Mouse (Mus musculus) cerebellum, adult 11-12 months (tissue): ENCODE results near the gene Gstt3.
A peak's percentile ranks its signal among the peaks of the same experiment; 100 is the strongest.
"Not testable (repeated sequence)": the region's sequence is repeated elsewhere in the genome, so short reads cannot be mapped to it uniquely, and the experiment has no call there.

ENCODE experiments used
- DNase-seq: peaks from one replicate; pipeline ENCODE4 v3.0.0; 2022

The Gstt3 gene

DNA sequence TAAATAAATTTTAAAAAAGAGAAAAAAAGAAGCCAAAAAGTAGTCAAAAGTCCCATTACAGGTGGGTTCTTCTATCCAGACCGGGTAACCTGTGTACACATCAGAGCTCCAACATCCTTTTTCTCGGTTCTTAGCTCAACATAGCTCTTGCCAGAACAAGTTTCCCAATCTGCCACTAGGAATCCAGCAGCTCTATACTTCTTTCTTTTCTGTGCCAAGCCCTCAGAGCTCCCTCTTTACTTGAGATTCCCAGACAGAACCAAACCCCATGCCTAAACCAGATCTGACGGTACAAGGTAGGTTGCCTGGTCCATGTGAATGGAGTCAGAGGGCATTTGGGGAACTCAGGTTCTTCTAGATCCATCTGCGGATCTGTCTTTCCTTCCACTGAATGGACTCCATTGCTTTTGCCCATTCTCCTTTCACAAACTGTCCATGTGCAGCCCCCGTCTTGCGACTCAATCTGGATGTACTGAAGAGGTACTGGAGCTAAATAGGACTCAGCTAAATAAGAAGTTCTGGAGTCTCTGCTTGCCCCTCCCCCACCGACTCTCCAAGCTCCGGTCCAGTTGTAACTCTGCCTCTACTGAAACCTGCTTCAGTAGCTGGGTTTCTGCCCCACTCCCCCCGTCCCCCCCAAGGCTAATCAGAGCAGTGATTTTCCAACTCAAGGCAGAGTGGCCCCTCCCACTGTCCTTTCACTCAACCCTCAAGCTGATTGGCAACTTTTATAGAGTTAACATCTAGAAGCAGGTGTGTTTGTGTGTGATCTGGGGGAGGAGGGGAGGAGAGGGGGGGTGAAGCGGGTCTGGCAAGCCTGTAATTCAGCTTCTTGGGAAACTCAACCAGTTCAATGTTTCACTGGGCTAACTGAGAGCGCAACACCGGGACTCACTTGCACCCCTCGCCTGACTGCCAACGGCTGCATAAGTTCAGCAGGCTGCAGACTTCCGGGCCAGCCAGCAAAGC lies 1.7 kb downstream of the Gstt3 start:
- no peak for DNase-seq

DNA sequence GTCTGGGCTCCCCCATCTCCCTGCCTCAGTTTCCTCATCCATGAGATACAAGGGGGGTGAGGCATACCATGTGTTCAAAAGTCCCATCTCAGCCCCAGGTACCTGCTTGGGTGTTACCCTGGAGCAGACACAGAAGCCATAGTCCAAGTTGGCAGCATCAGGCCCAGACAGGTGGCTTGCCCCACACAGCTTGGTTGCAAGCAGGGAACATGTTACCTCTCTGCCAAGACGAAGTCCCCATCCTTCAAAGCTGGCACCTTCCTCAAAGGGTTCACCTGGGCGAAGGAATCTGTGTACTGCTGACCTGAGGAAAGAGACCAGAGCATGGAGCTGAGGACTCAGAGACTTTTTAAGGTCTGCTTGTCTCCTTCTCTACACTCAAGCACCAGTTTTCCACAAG lies 3.3 kb downstream of the Gstt3 start:
- peak; percentile 48 for DNase-seq

DNA sequence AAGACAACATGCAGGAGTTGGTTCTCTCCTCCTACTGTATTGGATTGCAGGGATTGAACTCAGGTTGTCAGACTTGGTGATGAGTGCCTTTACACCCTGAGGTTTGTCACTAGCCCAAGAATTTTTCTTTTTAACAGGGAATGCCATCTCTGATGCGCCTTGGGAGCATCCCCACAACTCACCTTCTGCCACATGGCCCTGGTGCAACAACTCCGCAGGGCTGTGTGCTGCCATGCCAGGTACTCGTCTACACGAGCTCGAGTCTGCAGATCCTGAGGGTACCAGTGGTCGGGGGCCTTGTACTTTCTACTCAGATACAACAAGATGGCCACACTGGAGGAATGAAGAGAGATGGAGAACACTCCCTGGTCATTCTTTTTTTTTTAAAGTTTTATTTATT lies 4.7 kb downstream of the Gstt3 start:
- DNase-seq: no peak

DNA sequence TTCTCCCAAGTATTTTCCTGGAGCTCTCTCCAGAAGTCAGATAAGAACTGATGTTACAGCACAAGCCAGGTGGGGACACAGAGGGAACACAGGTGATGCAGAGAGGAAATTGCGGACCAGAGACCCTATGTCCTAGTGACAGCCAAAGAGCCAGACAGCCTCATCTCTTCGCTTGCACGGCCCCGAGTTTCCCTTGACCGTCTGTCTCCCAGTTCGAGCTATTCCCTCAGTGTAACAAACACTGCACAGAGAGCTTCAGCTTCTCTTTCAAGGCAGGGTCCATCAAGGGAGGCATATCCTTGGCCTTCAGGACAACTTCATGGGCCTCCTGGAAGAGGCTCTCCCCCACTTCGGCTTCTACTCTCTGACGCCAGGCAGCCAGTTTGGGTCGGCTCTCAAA lies 6.6 kb downstream of the Gstt3 start:
- no peak for DNase-seq

DNA sequence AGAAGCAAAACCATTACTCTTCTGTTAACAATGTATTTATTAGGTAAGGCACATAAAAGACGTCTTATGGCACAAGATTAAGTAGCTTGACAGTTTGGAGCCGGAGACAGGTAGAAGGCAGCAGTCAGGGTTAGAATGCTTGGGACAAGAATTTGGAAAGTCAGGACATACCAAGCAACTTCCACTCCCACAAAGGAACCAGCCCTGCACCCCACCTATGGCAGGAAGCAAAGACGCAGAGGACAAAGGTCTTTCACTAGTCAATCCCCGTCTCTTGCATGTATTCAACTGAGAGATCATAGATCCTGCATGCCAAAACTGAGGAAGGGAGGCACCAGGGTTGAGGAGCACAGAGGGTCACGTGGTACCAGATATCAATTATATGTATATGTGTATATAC lies 7.1 kb downstream of the Gstt3 start:
- no peak for DNase-seq

DNA sequence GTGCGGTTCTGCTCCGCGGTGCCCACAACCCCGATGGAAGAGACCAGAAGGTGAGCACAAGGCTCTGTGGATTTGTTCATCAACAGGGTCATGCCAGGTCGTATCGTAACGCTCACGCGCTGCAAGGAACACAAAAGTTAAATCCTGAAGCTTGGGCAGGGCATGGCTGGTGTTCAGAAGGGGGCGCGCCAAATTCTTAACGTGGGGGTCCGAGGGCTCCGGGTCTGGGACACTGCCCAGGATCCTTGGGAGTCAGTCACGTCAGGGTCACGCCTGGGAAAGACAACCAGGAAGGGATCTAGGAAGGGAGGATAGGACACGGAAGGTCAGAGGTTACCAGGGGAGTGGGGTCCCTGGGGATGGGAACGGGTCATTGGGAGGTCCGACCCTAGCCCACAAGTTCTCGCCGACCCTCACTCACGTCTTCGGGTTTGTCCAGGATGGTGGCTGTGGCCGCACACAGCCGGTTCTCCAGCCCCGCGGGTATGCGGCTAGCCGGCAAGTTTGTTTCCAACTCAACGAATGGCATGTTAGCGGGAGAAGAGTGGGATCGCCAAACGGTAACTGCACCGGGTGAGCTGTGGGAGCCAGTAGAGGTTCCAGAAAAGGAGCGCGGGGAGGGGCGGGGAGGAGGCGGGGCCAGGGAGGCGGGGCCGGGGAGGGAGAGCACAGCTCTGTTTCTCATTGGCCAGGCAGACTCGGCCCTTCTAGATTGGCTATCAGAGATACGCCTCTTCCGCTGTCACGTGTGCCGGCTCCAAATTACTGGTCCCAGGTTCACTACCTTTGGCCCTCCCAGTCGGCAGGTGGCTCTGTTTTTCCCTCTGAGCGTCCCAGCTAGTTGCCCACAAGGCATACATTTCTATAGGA lies 8.2 kb downstream of the Gstt3 start, which contains the start of gene Ddt:
Ddt (minus strand) TSS at position 620 of the 870 bp plus-strand sequence.
- DNase-seq: peak; percentile 93

DNA sequence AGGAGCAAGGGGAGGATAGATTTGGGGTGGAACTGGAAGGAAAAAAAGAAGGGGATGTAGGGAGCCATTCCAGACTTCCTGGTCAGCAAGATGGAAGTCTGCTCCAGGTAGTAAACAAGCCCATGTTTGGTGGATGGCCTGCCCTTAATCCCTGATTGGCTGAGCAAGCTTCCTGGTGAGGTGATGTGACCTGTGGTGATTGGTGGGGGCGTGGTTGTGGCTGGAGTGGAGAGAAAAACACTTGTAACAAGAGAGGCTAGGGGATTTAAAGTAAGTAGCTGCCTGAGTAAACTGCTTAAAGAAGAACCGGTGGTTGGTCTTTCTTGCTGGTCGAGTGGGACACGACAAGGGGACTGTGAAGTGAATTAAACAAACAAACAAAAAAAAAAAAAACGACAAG lies 13.5 kb downstream of the Gstt3 start:
- DNase-seq: not testable (repeated sequence)

DNA sequence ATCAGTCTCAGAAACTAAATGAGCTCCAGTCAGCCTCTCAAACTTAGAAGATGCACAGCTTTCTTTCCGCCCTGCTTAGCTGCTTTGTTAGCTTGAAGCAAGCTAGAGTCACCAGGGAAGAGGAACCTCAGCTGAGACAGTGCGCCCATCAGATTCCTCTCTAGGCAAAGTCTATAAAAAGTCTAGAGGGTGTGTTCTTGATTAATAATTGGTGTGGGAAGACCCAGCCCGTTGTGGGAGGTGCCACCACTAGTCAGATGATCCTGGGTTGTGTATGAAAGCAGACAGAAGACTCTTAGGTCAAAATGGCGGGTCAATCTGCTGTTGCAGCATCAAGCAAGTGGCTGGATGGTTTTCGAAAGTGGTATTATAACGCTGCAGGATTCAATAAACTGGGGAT lies 14.4 kb downstream of the Gstt3 start:
- DNase-seq: no peak

DNA sequence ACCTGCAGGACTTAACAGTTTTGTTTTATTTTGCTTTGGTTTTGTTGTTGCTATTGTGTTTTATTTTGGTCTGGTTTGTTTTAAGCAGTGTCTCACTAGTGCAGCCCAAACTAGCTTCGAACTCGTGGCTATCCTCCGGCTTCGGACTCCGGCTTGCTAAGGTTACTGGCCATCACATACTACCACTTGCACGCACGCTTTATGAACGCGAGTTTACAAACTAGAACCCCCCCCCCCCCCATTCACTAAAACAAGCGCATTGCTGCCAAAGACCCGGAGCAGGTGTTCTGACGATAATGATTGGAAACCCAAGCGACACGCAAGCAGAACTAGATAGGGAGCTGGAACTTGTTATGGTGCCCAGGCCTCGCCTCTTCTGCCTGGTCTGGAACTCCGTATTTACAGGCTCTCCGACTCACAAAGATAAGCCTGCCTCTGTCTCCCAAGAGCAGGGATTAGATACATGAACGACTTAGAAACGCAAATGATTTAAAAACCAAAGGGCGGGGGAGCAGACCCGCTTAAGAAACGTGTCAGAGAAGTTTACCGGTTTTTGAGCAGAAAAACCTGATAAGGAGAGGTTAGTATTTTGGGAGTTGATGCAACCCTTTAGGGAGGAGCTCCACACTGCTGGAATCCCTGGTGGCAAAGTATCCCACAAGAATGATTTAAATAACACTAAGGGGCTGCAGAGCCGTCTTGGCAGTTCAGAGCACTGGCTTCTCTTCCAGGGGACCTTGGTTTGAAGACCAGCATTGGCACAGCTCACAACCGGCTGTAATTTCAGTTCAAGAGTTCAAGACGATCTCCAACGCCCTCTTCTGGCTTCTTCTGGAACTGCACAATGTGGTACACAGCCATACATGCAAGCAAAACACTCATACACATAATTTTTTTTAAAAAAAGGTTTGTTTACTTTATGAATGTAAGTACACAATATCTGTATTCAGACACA lies 16.4 kb downstream of the Gstt3 start:
- peak; percentile 68 for DNase-seq

DNA sequence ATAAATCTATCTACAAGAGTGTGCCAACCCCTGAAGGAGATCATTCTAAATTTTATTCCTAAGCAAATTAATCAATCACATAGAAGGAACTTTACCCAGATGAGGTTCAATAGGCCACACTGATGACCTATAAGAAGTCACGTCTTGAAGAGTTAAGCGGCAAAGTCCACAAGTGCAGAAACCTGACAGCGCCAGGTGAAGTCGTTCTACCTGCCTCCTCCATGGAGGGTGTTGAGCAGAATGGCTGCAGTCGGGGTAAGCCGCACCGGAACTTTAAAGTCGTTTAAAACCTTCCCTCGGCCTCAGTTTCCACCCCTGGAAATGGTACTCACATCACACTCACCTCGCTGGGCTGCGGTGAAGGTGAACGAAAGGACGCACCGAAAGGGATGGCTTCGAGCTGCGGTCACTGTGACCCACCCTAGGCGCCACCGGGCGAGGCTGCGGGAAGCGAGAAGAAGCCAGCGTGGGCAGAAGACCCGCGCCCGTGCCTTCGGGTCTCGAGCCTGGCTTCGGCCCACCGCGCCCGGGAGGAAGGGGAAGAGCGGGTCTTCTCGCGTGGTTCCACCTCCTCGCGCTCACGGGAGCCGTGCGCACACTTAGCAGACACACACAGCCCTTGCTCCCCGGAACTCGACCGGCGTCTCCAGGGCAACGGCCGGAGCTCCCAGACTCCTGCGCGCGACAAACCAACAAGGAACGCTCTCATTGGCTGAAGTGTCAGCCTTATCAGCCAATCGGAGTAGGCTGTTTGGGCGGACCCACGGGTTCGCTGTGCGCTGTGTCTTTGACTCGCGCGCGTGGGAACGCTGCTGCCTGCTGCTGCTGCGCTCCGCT lies 17.3 kb downstream of the Gstt3 start, which contains the start of gene Cabin1:
Cabin1 (minus strand) TSS at position 660 of the 837 bp plus-strand sequence.
- peak; percentile 96 for DNase-seq

DNA sequence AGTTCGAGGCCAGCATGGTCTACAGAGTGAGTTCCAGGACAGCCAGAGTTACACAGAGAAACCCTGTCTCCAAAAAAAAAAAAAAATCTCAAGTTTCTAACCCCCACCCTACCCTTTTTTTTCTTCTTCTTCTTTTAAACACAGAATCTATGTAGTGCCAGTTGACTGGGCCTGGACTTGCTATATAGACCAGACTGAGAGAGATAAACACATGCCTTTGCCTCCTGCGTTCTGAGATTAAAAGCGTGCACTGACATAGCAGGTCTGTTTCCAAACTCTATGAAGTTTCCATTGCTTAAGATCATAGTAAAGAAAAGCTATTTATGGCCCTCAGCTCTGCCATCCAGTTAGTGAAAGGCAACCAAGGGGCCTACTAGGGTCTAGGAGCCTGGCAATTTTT lies 18.8 kb downstream of the Gstt3 start:
- no peak for DNase-seq

DNA sequence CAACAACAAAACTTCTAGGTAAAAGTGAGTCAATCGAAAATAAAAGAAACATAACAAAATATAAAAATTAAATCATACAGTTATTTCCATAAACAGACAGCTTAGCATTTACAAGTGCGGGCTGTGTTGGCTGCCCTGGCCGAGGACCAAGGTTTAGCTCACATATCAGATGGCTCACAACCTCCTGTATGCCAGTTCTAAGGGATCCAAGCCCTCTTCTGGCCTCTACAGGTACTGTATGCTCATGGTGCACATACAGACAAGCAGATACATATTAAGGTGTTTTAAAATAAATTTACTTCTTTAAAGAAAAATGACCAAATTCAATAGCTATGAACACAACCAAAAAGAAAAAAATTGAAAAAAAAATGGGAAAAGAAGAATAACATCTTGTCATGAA lies 20.9 kb downstream of the Gstt3 start:
- DNase-seq: no peak

DNA sequence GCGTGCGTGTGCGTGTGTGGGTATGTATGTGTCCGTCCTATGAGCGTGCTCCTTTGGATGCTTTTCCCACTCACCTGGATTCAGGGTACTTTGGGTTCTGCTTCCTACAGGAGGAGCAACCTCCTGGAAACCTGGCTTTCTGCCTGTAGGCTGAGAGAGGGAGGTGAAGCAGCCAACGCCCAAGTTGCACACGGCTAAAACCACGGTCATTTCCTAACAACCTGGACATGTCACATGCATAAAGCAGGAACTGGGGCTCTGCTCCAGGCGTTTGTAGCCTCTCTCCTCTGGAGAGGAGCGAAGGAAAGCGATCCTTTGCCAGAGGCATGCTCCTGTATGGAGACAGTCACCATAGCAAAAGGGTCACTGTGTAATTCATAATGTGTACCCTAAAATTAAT lies 24.5 kb downstream of the Gstt3 start:
- no peak for DNase-seq

DNA sequence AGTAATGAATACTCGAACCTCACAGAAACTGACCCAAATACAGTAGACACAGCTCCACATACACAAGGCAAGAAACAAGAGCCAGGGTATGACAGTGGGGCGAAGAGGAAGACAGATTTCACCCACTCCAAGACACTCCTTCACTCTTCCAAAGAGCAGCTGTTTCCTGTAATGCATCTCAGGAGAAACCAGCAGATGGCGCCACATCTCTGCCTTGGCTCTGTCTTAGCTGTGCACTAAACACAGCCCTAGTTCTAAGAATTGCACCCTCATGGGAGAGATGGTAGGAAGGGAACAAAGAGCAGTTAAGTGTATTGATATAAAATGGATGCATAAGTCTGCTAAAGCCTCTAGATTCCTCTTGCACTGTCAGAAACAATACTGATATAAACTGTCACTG lies 37.2 kb downstream of the Gstt3 start:
- peak; percentile 76 for DNase-seq

DNA sequence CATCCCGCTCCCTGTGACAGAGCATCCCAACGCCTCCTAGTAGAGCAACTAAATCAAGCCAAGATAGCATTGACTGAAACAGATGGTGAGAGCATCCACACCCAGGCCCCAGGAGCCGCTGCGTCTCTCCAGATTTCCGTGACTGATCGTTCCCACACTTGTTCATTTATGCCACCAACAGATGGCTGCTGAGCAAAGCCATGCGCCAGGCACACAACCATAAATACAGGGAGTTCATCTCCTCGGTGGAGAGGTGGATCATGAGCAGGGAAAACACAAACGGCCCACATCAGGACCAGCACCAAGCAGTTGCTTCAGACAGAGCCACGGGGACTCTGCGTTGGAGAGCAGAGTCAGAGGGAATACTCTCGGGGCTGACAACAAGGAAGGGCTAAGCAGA lies 37.8 kb downstream of the Gstt3 start:
- peak; percentile 73 for DNase-seq

DNA sequence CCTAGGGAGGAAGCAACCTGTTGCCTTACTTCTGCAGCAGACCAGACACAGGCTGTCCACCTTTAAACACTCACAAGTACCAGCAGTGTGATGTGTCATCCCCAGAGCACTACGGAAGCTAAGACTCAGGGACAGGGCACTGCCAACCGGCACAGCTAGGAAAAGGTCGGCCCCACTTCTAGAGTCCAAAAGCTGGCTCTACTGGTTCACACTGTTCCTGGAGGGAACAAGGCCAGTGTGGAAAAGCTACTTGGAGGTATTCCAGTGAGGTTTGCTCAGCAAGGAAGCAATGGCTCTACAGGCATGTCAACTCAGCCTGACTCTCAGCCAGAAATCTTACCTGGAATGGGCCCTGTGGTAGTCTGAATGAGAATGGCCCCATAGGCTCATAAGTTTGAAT lies 40.3 kb downstream of the Gstt3 start:
- peak; percentile 36 for DNase-seq

DNA sequence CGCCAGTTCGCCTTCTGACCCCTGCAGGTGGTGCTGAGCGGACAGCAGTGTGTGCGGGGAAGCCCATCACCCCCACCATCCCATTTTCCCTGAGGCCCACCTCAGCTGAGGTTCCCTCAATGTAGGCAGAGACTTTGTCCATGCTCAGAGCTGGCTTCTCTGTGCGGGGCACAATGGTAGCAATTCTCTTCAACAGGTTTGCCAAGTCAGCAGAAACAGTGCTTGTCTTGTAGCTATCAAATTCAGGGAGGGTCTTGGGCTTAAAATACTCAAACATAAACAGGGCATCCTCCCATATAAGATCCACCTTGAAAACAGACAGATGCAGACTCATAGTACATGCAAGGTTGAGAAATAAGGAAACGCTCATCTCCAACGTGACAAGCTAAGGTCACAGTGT lies 55.8 kb downstream of the Gstt3 start:
- DNase-seq: no peak
